Mouse (Mus musculus) liver, embryonic 12.5 days (tissue): ENCODE results near the gene Aes. TPM values are rescaled to one million over a fixed set of nuclear protein-coding genes. Genes with fewer than 3 reads are reported as not detected.

ENCODE experiments used
- ATAC-seq: fragments of 200-750 bp; cut with Nextera tagmentation; 2 replicates; pipeline ENCODE4 v1.8.0; 2017; ENCODE audit warnings: moderate number of reproducible peaks, mild to moderate bottlenecking, moderate library complexity
- H3K27ac ChIP-seq: fragments of 300-500 bp; sonication (generic); 2 replicates; pipeline ENCODE4 v1.5.1; 2016; ENCODE audit warnings: mild to moderate bottlenecking
- H3K27me3 ChIP-seq: fragments of 300-500 bp; sonication (generic); replicated peaks from 2 replicates; pipeline ENCODE4 v1.6.1; 2016; ENCODE audit warnings: mild to moderate bottlenecking, moderate library complexity
- H3K36me3 ChIP-seq: fragments of 300-500 bp; sonication (generic); 2 replicates; pipeline ENCODE4 v1.6.1; 2016; ENCODE audit warnings: mild to moderate bottlenecking, moderate library complexity
- H3K4me1 ChIP-seq: fragments of 300-500 bp; sonication (generic); 2 replicates; pipeline ENCODE4 v1.6.1; 2016
- H3K4me2 ChIP-seq: fragments of 300-500 bp; sonication (generic); 2 replicates; pipeline ENCODE4 v1.6.1; 2016; ENCODE audit warnings: mild to moderate bottlenecking, moderate library complexity
- H3K4me3 ChIP-seq: fragments of 300-500 bp; sonication (generic); 2 replicates; pipeline ENCODE4 v1.5.1; 2016; ENCODE audit warnings: mild to moderate bottlenecking, moderate library complexity
- H3K9ac ChIP-seq: fragments of 300-500 bp; sonication (generic); 2 replicates; pipeline ENCODE4 v1.6.1; 2016; ENCODE audit warnings: mild to moderate bottlenecking, moderate library complexity
- H3K9me3 ChIP-seq: fragments of 300-500 bp; sonication (generic); replicated peaks from 2 replicates; pipeline ENCODE4 v1.6.1; 2016; ENCODE audit warnings: mild to moderate bottlenecking, moderate library complexity
- WGBS: fragments of 180-500 bp; shearing (Covaris S2); methylation state at CpG from one replicate; pipeline ENCODE4 v1.1.7; 2016; ENCODE audit not compliant: insufficient replicate concordance; 5-methylcytosine and 5-hydroxymethylcytosine counted together
- polyA plus RNA-seq: library from polyadenylated mRNA; unstranded; fragments of >200 nt; fragmentation: Nextera tagmentation; extraction: Ambion mirVana; gene quantifications from 2 replicates; pipeline ENCODE4 v1.2.1, GENCODE M21; 2016

Gene Aes
- polyA plus RNA-seq, 1 experiment from 2014 or later, result 270 TPM

DNA sequence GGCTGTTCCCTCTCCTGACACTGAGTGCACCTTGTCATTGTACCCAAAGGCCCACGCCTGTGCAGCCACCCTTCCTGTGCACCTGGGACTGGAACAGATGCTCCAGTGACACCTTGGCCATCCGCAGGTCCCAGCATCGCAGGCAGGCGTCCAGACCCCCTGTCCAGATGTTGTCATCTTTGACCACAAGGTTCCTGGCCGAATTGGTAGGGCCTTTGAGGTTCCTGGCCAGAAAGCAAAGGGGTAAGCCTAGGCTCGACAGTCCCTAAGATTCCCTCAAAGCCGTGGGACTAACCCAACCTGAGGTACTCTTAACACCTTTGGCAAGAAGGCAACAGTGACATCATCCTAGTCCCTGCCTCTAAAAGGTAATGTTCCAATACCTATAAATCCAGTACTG lies 33.3 kb downstream of the Aes start:
- peaks cover 7% of the 10 kb centered on the region; the same call in 1 of the 2 replicates for H3K36me3 ChIP-seq
- H3K9me3 ChIP-seq, result no peaks in the 10 kb centered on the region
- H3K4me1 ChIP-seq, result peaks cover 35% of the 10 kb centered on the region
- no peak for ATAC-seq
- no peak overlapping the region for H3K4me3 ChIP-seq
- no peak overlapping the region for H3K4me2 ChIP-seq
- 56% methylated on average over 7 of the region's 7 CpGs for WGBS
- H3K9ac ChIP-seq, result no peak overlapping the region
- peaks cover 89% of the 10 kb centered on the region for H3K27me3 ChIP-seq
- no peak overlapping the region for H3K27ac ChIP-seq

- H3K9ac ChIP-seq, result no peak overlapping the region
- H3K9me3 ChIP-seq, result no peaks in the 10 kb centered on the region
- no peak overlapping the region for H3K27ac ChIP-seq
- ATAC-seq, result no peak
- peaks cover 88% of the 10 kb centered on the region for H3K27me3 ChIP-seq
- H3K36me3 ChIP-seq, result 0 out of 2 replicates have a peak, but pooled peaks cover 3% of the 10 kb centered on the region
- H3K4me1 ChIP-seq, result peaks cover 40% of the 10 kb centered on the region
- H3K4me2 ChIP-seq, result no peak overlapping the region
- 56% methylated on average over 4 of the region's 4 CpGs for WGBS
- H3K4me3 ChIP-seq, result no peak overlapping the region
Observed at GRCm38 (mm10) chr10:81593223-81593622, 33.9 kb downstream of the Aes start.

- WGBS, result 65% methylated on average over 18 of the region's 18 CpGs
- Histone ChIP-seq H3K27me3 (peaks cover 86% of the 10 kb centered on the region), H3K27ac (no peak overlapping the region), H3K4me2 (no peak overlapping the region), H3K9me3 (no peaks in the 10 kb centered on the region), H3K36me3 (no peaks in the 10 kb centered on the region), H3K4me1 (peaks cover 43% of the 10 kb centered on the region), H3K9ac (no peak overlapping the region), H3K4me3 (no peak overlapping the region)
- no peak for ATAC-seq
Observed at GRCm38 (mm10) chr10:81593935-81594334, 34.6 kb downstream of the Aes start.

- H3K27me3 ChIP-seq, result peaks cover 90% of the 10 kb centered on the region
- ATAC-seq, result no peak
- WGBS, result 50% methylated on average over 5 of the region's 5 CpGs
- H3K36me3 ChIP-seq, result no peaks in the 10 kb centered on the region
- H3K4me1 ChIP-seq, result peaks cover 60% of the 10 kb centered on the region
- H3K4me2 ChIP-seq, result no peak overlapping the region
- H3K9ac ChIP-seq, result no peak overlapping the region
- H3K9me3 ChIP-seq, result no peaks in the 10 kb centered on the region
- H3K27ac ChIP-seq, result no peak overlapping the region
- no peak overlapping the region for H3K4me3 ChIP-seq
Observed at GRCm38 (mm10) chr10:81595599-81595998, 36.3 kb downstream of the Aes start.

DNA sequence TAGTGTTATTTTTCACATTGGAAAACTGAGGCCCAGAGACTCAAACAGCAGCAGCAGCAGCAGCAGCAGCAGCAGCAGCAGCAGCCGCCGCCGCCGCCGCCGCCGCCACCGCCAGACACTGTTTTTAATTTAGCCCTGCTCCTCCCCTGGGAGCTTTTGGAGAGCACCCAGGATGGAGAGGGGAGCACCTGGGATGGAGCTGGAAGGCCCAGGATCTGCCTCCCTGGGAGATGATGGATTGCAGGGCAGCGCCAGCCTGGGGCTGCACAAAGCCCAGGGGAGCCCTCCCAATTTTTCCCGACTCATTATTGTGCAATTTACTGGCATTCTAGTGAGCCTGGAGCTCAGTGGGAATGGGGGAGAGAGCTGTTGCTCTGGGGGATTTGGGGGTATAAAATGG lies 37.3 kb downstream of the Aes start:
- H3K4me3 ChIP-seq, result peak overlapping the region; percentile 23
- no peak for ATAC-seq
- H3K4me2 ChIP-seq, result peak overlapping the region; percentile 50
- peaks cover 80% of the 10 kb centered on the region for H3K27me3 ChIP-seq
- H3K9ac ChIP-seq, result no peak overlapping the region
- H3K36me3 ChIP-seq, result no peaks in the 10 kb centered on the region
- no peak overlapping the region for H3K27ac ChIP-seq
- 12% methylated on average over 10 of the region's 10 CpGs for WGBS
- peaks cover 70% of the 10 kb centered on the region for H3K4me1 ChIP-seq
- no peaks in the 10 kb centered on the region for H3K9me3 ChIP-seq

DNA sequence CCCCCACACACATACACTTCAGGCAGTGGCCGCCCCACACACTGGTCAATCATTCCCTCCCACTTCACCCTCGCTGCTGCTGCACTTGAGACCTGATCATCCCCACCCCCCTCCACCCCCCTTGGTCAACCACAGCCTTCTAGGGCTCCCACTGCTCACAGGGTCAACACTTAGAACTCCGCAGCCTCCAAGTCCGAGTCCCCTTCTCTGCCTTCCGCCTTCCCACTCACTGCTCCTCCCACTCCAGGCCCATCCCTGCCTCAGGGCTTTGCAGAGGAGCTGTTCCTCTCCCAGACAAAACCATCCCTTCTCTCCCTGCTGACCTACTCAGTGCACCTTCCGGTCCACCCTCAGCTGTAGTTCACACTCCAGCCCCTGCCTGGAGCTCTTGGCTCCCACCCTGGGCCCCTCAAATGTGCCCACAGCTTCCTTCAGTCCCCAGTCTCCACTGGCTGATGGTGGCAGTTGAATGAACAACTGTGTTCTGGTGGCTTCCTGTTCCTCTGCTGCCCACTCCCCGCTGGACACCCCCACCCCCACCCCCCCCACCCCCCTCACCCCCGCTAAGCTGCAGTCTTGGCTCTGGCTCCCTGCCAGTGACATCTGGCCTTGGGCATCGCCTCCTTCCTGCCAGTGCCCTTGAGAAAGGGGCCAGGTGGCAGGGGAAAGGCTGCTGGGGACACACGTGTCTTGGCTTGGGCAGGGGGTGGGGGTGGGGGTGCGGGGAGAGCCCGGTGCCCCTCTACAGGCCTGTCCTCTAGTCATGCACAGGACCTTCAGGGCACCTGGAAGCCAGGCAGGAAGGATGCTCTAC lies 38.1 kb downstream of the Aes start:
- peak overlapping the region; percentile 23 for H3K4me3 ChIP-seq
- ATAC-seq, result no peak
- no peaks in the 10 kb centered on the region for H3K36me3 ChIP-seq
- peak overlapping the region; percentile 43; the same call in 1 of the 2 replicates for H3K27ac ChIP-seq
- peak overlapping the region; percentile 50 for H3K4me2 ChIP-seq
- H3K9me3 ChIP-seq, result no peaks in the 10 kb centered on the region
- peaks cover 73% of the 10 kb centered on the region for H3K27me3 ChIP-seq
- WGBS, result 14% methylated on average over 12 of the region's 12 CpGs
- peaks cover 77% of the 10 kb centered on the region for H3K4me1 ChIP-seq
- H3K9ac ChIP-seq, result no peak overlapping the region

- no peak overlapping the region for H3K4me2 ChIP-seq
- 31% methylated on average over 3 of the region's 3 CpGs for WGBS
- H3K27me3 ChIP-seq, result peaks cover 64% of the 10 kb centered on the region
- no peaks in the 10 kb centered on the region for H3K36me3 ChIP-seq
- no peak overlapping the region for H3K27ac ChIP-seq
- H3K4me1 ChIP-seq, result peaks cover 84% of the 10 kb centered on the region
- no peaks in the 10 kb centered on the region for H3K9me3 ChIP-seq
- no peak for ATAC-seq
- H3K4me3 ChIP-seq, result no peak overlapping the region
- H3K9ac ChIP-seq, result no peak overlapping the region
Observed at GRCm38 (mm10) chr10:81598342-81598741, 39.1 kb downstream of the Aes start.

DNA sequence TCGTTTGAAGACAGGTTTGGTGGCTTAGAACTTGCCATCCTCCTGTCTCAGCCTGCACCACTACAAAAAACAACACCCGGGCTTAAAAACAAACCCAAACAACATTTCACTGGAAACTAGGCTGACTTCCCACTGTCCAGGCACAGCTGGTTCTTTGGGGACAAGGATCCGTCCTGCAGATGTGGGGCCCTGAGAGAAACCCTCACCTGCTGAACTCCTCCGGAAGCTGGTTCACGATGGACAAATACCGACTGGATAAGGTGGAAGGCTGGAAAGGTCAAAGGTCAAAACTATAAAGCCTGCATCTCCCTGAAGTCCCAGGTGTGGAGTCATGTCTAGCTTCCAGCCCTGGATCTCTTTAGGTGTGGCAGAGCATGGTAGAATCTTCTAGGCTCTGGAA lies 39.6 kb downstream of the Aes start:
- no peaks in the 10 kb centered on the region for H3K36me3 ChIP-seq
- peaks cover 58% of the 10 kb centered on the region for H3K27me3 ChIP-seq
- no peaks in the 10 kb centered on the region for H3K9me3 ChIP-seq
- H3K9ac ChIP-seq, result no peak overlapping the region
- ATAC-seq, result no peak
- no peak overlapping the region for H3K27ac ChIP-seq
- H3K4me2 ChIP-seq, result no peak overlapping the region
- peaks cover 79% of the 10 kb centered on the region for H3K4me1 ChIP-seq
- H3K4me3 ChIP-seq, result no peak overlapping the region
- 47% methylated on average over 6 of the region's 6 CpGs for WGBS

- H3K4me2 ChIP-seq, result no peak overlapping the region
- no peak overlapping the region; the same call in 1 of the 2 replicates for H3K27ac ChIP-seq
- no peaks in the 10 kb centered on the region for H3K36me3 ChIP-seq
- peaks cover 85% of the 10 kb centered on the region for H3K4me1 ChIP-seq
- H3K27me3 ChIP-seq, result peaks cover 51% of the 10 kb centered on the region
- no peak for ATAC-seq
- 60% methylated on average over 5 of the region's 5 CpGs for whole genome bisulfite sequencing
- H3K9ac ChIP-seq, result no peak overlapping the region
- H3K9me3 ChIP-seq, result no peaks in the 10 kb centered on the region
- H3K4me3 ChIP-seq, result no peak overlapping the region
Observed at GRCm38 (mm10) chr10:81599630-81600029, 40.3 kb downstream of the Aes start.

DNA sequence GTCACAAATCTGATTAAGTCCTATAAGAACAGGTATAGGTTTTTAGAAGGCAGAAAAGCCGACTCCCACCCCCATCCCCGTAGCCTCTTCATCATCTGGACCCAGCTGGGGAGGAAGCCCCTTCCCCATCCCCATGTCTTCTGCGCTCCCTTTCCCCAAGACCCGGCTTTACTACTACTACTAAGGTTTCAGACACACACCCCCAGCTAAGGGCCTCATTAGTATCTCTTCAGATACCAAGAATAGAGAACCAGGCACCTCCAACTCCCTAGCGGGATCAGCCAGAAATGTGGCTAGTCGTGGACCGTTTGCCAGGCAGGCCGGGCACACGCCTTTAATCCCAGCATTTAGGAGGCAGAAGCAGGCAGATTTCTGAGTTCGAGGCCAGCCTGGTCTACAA lies 40.8 kb downstream of the Aes start:
- WGBS, result 35% methylated on average over 10 of the region's 10 CpGs
- H3K4me1 ChIP-seq, result peaks cover 85% of the 10 kb centered on the region
- H3K27ac ChIP-seq, result peak overlapping the region; percentile 28; the same call in 1 of the 2 replicates
- H3K36me3 ChIP-seq, result no peaks in the 10 kb centered on the region
- H3K4me3 ChIP-seq, result no peak overlapping the region
- H3K4me2 ChIP-seq, result peak overlapping the region; percentile 69
- no peak overlapping the region for H3K9ac ChIP-seq
- no peaks in the 10 kb centered on the region for H3K9me3 ChIP-seq
- peaks cover 46% of the 10 kb centered on the region for H3K27me3 ChIP-seq
- no peak for ATAC-seq

GRCm38 (mm10) chr10:81600738-81601203 lies 41.5 kb downstream of the Aes start, which contains the start of gene Tle6:
Gene Tle6 (minus strand): TSS chr10:81601073.
- peaks cover 39% of the 10 kb centered on the region for H3K27me3 ChIP-seq
- peak within 1 kb of the TSS; percentile 39 for H3K4me3 ChIP-seq
- H3K9ac ChIP-seq, result peak within 1 kb of the TSS; percentile 44
- no peaks in the 10 kb centered on the region for H3K9me3 ChIP-seq
- under 1% methylated on average over 28 of the region's 28 CpGs for WGBS
- peak; percentile 83 for ATAC-seq
- peaks cover 85% of the 10 kb centered on the region for H3K4me1 ChIP-seq
- H3K4me2 ChIP-seq, result peak within 1 kb of the TSS; percentile 69
- H3K27ac ChIP-seq, result peak within 1 kb of the TSS; percentile 28
- H3K36me3 ChIP-seq, result no peaks in the 10 kb centered on the region

DNA sequence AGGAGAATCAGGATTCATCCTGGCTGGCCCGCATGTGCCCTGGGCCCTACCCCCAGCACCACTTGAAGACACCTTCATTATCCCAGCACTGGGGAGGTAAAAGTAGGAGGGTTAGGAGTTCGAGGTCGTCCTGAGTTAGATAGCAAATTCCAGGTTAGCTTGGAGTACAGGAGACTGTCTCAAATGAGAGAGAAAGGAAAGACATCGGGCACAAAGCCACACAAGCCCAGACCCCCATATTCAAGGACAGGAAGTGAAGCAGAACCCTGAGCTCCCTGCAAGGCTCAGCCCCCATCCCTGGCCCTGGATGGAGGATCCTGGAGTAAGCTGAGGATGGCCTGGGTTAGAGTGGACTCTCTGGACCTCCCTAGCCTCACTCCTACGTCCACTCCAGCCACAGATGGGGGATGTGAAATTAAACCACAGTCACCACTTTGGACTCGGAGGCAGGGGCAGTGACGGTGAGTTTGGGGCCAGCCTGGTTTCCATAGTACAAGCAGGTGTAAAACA lies 42.2 kb downstream of the Aes start:
- Histone ChIP-seq H3K27me3 (peaks cover 33% of the 10 kb centered on the region), H3K9ac (peak overlapping the region; percentile 23), H3K4me2 (peak overlapping the region; percentile 69), H3K4me3 (peak overlapping the region; percentile 39), H3K4me1 (peaks cover 81% of the 10 kb centered on the region), H3K9me3 (no peaks in the 10 kb centered on the region), H3K27ac (peak overlapping the region; percentile 28; the same call in 1 of the 2 replicates), H3K36me3 (no peaks in the 10 kb centered on the region)
- 28% methylated on average over 7 of the region's 7 CpGs for WGBS
- ATAC-seq, result no peak
